Mouse (Mus musculus) lung, postnatal 14 days (tissue): ENCODE data around the gene Cdh4.

Experiments used
- DNase-seq: peaks from one replicate; pipeline ENCODE4 v3.0.0; 2021

Cdh4 gene

GRCm38 (mm10) chr2:179801042-179801441, 358.8 kb downstream of the Cdh4 start:
- no peak for DNase-seq

- DNase-seq: no peak
Measured at GRCm38 (mm10) chr2:179802411-179802810, 360.2 kb downstream of the Cdh4 start.

GRCm38 (mm10) chr2:179811086-179811485, 368.9 kb downstream of the Cdh4 start:
- DNase-seq: no peak

- no peak for DNase-seq
Measured at GRCm38 (mm10) chr2:179813035-179813827, 371.0 kb downstream of the Cdh4 start.

GRCm38 (mm10) chr2:179824776-179825326, 382.6 kb downstream of the Cdh4 start:
- DNase-seq: no peak

- no peak for DNase-seq
Measured at GRCm38 (mm10) chr2:179828968-179829367, 386.7 kb downstream of the Cdh4 start.

GRCm38 (mm10) chr2:179829972-179830371, 387.7 kb downstream of the Cdh4 start:
- peak; percentile 35 for DNase-seq

GRCm38 (mm10) chr2:179834892-179835291, 392.7 kb downstream of the Cdh4 start:
- DNase-seq: no peak

GRCm38 (mm10) chr2:179835570-179835969, 393.3 kb downstream of the Cdh4 start:
- DNase-seq: no peak

GRCm38 (mm10) chr2:179837186-179837585, 395.0 kb downstream of the Cdh4 start:
- DNase-seq: no peak

GRCm38 (mm10) chr2:179838036-179838435, 395.8 kb downstream of the Cdh4 start:
- DNase-seq: no peak

- DNase-seq: peak; percentile 27
Measured at GRCm38 (mm10) chr2:179842610-179843389, 400.6 kb downstream of the Cdh4 start.

- no peak for DNase-seq
Measured at GRCm38 (mm10) chr2:179849732-179850131, 407.5 kb downstream of the Cdh4 start.

GRCm38 (mm10) chr2:179852169-179852568, 409.9 kb downstream of the Cdh4 start:
- DNase-seq: no peak

- DNase-seq: no peak
Measured at GRCm38 (mm10) chr2:179852862-179853261, 410.6 kb downstream of the Cdh4 start.

- no peak for DNase-seq
Measured at GRCm38 (mm10) chr2:179853892-179854291, 411.7 kb downstream of the Cdh4 start.

GRCm38 (mm10) chr2:179857086-179857485, 414.9 kb downstream of the Cdh4 start:
- no peak for DNase-seq

- no peak for DNase-seq
Measured at GRCm38 (mm10) chr2:179862676-179863075, 420.4 kb downstream of the Cdh4 start.

- no peak for DNase-seq
Measured at GRCm38 (mm10) chr2:179863266-179863665, 421.0 kb downstream of the Cdh4 start.

GRCm38 (mm10) chr2:179865097-179865496, 422.9 kb downstream of the Cdh4 start:
- DNase-seq: no peak

- no peak for DNase-seq
Measured at GRCm38 (mm10) chr2:179867669-179868068, 425.4 kb downstream of the Cdh4 start.

- no peak for DNase-seq
Measured at GRCm38 (mm10) chr2:179869871-179870270, 427.6 kb downstream of the Cdh4 start.

- DNase-seq: no peak
Measured at GRCm38 (mm10) chr2:179872724-179873123, 430.5 kb downstream of the Cdh4 start.

- no peak for DNase-seq
Measured at GRCm38 (mm10) chr2:179873315-179873714, 431.1 kb downstream of the Cdh4 start.
